Mouse (Mus musculus) forebrain, embryonic 15.5 days (tissue): ENCODE data around the gene Tssk2. TPM values are rescaled to one million over a fixed set of nuclear protein-coding genes. Genes with fewer than 3 reads are reported as not detected.
A peak's percentile ranks its signal among the peaks of the same experiment; 100 is the strongest.

Experiments used
- ATAC-seq: fragments of 200-750 bp; cut with Nextera tagmentation; replicated peaks from 2 replicates; pipeline ENCODE4 v1.8.0; 2017; ENCODE audit warnings: mild to moderate bottlenecking, moderate TSS enrichment, moderate library complexity
- H3K27ac ChIP-seq: fragments of 300-500 bp; sonication (generic); replicated peaks from 2 replicates; pipeline ENCODE4 v1.5.1; 2015; ENCODE audit warnings: mild to moderate bottlenecking, inconsistent platforms
- H3K27me3 ChIP-seq: fragments of 300-500 bp; sonication (generic); 2 replicates; pipeline ENCODE4 v1.6.1; 2015; ENCODE audit warnings: inconsistent platforms
- H3K36me3 ChIP-seq: fragments of 300-500 bp; sonication (generic); 2 replicates; pipeline ENCODE4 v1.6.1; 2015; ENCODE audit warnings: mild to moderate bottlenecking, inconsistent platforms
- H3K4me1 ChIP-seq: fragments of 300-500 bp; sonication (generic); 2 replicates; pipeline ENCODE4 v1.6.1; 2015; ENCODE audit warnings: inconsistent platforms
- H3K4me2 ChIP-seq: fragments of 300-500 bp; sonication (generic); replicated peaks from 2 replicates; pipeline ENCODE4 v1.6.1; 2015; ENCODE audit warnings: mild to moderate bottlenecking, inconsistent platforms
- H3K4me3 ChIP-seq: fragments of 300-500 bp; sonication (generic); 2 replicates; pipeline ENCODE4 v1.5.1; 2015; ENCODE audit warnings: mild to moderate bottlenecking, inconsistent platforms
- H3K9ac ChIP-seq: fragments of 300-500 bp; sonication (generic); replicated peaks from 2 replicates; pipeline ENCODE4 v1.6.1; 2015; ENCODE audit warnings: mild to moderate bottlenecking, inconsistent platforms
- H3K9me3 ChIP-seq: fragments of 300-500 bp; sonication (generic); 2 replicates; pipeline ENCODE4 v1.6.1; 2016; ENCODE audit warnings: inconsistent platforms
- WGBS: fragments of 180-500 bp; shearing (Covaris S2); methylation state at CpG from one replicate; pipeline ENCODE4 v1.1.7; 2015; ENCODE audit warnings: mixed read lengths; 5-methylcytosine and 5-hydroxymethylcytosine counted together
- polyA plus RNA-seq: library from polyadenylated mRNA; unstranded; fragments of >200 nt; fragmentation: Nextera tagmentation; extraction: Ambion mirVana; gene quantifications from 2 replicates; pipeline ENCODE4 v1.2.1, GENCODE M21; 2015

The Tssk2 gene
- polyA plus RNA-seq, 1 experiment from 2014 or later = not detected

GRCm38 (mm10) chr16:17933594-17934444 lies 35.4 kb downstream of the Tssk2 start:
- H3K9ac ChIP-seq = no peak overlapping the region
- WGBS = 75% methylated on average over 9 of the region's 9 CpGs

GRCm38 (mm10) chr16:17934445-17934910 lies 36.0 kb downstream of the Tssk2 start:
- WGBS = 70% methylated on average over 3 of the region's 3 CpGs
- H3K9ac ChIP-seq = no peak overlapping the region
- H3K4me1 ChIP-seq = 0 out of 2 replicates have a peak, but pooled peaks cover 8% of the 10 kb centered on the region
- no peak overlapping the region for H3K4me2 ChIP-seq
- H3K27ac ChIP-seq = no peak overlapping the region
- no peaks in the 10 kb centered on the region for H3K27me3 ChIP-seq
- no peaks in the 10 kb centered on the region for H3K36me3 ChIP-seq
- H3K9me3 ChIP-seq = no peaks in the 10 kb centered on the region
- no peak for ATAC-seq
- no peak overlapping the region for H3K4me3 ChIP-seq

More at GRCm38 (mm10) chr16:17933594-17934444, 35.4 kb downstream of the Tssk2 start:
- Histone ChIP-seq H3K4me1 (0 out of 2 replicates have a peak, but pooled peaks cover 4% of the 10 kb centered on the region), H3K27ac (no peak overlapping the region), H3K27me3 (no peaks in the 10 kb centered on the region), H3K36me3 (no peaks in the 10 kb centered on the region), H3K4me3 (no peak overlapping the region), H3K4me2 (no peak overlapping the region), H3K9me3 (no peaks in the 10 kb centered on the region)
- ATAC-seq = no peak

- no peaks in the 10 kb centered on the region for H3K27me3 ChIP-seq
- H3K4me1 ChIP-seq = 0 out of 2 replicates have a peak, but pooled peaks cover 8% of the 10 kb centered on the region
- H3K27ac ChIP-seq = no peak overlapping the region
- 88% methylated on average over 10 of the region's 10 CpGs for WGBS
- no peak overlapping the region for H3K4me3 ChIP-seq
- no peak for ATAC-seq
- no peaks in the 10 kb centered on the region for H3K9me3 ChIP-seq
- H3K4me2 ChIP-seq = no peak overlapping the region
- H3K36me3 ChIP-seq = no peaks in the 10 kb centered on the region
- H3K9ac ChIP-seq = no peak overlapping the region
These were observed 38.3 kb downstream of the Tssk2 start for GRCm38 (mm10) chr16:17936776-17937175.

- no peak overlapping the region for H3K27ac ChIP-seq
- WGBS = 78% methylated on average over 7 of the region's 7 CpGs
- ATAC-seq = no peak
These were observed 39.8 kb downstream of the Tssk2 start for GRCm38 (mm10) chr16:17938187-17938586.

DNA sequence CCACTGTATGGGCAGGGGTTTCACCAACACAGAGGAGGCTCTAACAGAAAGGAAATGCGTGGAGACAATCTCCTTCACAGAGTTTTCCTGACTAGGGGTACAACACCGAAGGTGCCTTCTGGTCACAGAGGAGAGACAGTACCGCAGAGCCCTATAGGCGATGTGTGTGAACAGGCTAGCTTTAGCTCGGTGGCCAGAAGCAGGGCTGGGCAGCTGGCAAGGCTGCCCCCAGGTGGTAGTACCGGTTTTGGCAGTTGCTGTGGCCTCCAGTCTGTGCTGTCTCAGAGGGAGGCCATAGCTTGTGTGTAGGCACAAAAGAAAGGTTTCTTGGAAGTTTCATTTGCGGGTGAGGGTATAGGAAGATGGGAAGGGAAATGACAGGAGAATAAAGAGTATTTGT lies 40.4 kb downstream of the Tssk2 start:
- H3K4me3 ChIP-seq = no peak overlapping the region
- 0 out of 2 replicates have a peak overlapping the region, but pooled peaks have one; percentile 9 for H3K27ac ChIP-seq
- H3K9me3 ChIP-seq = no peaks in the 10 kb centered on the region
- no peak overlapping the region for H3K9ac ChIP-seq
- peak; percentile 63 for ATAC-seq
- no peaks in the 10 kb centered on the region for H3K27me3 ChIP-seq
- 0 out of 2 replicates have a peak, but pooled peaks cover 8% of the 10 kb centered on the region for H3K4me1 ChIP-seq
- no peaks in the 10 kb centered on the region for H3K36me3 ChIP-seq
- no peak overlapping the region for H3K4me2 ChIP-seq
- 9% methylated on average over 7 of the region's 7 CpGs for WGBS

More at GRCm38 (mm10) chr16:17938187-17938586, 39.8 kb downstream of the Tssk2 start:
- Histone ChIP-seq H3K4me1 (0 out of 2 replicates have a peak, but pooled peaks cover 8% of the 10 kb centered on the region), H3K4me3 (no peak overlapping the region), H3K36me3 (no peaks in the 10 kb centered on the region), H3K9ac (no peak overlapping the region), H3K4me2 (no peak overlapping the region), H3K9me3 (no peaks in the 10 kb centered on the region), H3K27me3 (no peaks in the 10 kb centered on the region)

- Histone ChIP-seq H3K36me3 (no peaks in the 10 kb centered on the region), H3K4me2 (no peak overlapping the region), H3K27ac (0 out of 2 replicates have a peak overlapping the region, but pooled peaks have one; percentile 9), H3K4me3 (no peak overlapping the region), H3K9me3 (no peaks in the 10 kb centered on the region), H3K9ac (no peak overlapping the region), H3K27me3 (no peaks in the 10 kb centered on the region), H3K4me1 (0 out of 2 replicates have a peak, but pooled peaks cover 8% of the 10 kb centered on the region)
- 38% methylated on average over 9 of the region's 9 CpGs for WGBS
- no peak for ATAC-seq
These were observed 40.9 kb downstream of the Tssk2 start for GRCm38 (mm10) chr16:17939255-17939751.

GRCm38 (mm10) chr16:17943466-17943865 lies 45.0 kb downstream of the Tssk2 start:
- Histone ChIP-seq H3K4me3 (no peak overlapping the region), H3K27ac (no peak overlapping the region), H3K4me1 (0 out of 2 replicates have a peak, but pooled peaks cover 7% of the 10 kb centered on the region), H3K9me3 (no peaks in the 10 kb centered on the region), H3K9ac (no peak overlapping the region), H3K36me3 (no peaks in the 10 kb centered on the region), H3K4me2 (no peak overlapping the region), H3K27me3 (no peaks in the 10 kb centered on the region)
- ATAC-seq = no peak
- 66% methylated on average over 8 of the region's 8 CpGs for WGBS

DNA sequence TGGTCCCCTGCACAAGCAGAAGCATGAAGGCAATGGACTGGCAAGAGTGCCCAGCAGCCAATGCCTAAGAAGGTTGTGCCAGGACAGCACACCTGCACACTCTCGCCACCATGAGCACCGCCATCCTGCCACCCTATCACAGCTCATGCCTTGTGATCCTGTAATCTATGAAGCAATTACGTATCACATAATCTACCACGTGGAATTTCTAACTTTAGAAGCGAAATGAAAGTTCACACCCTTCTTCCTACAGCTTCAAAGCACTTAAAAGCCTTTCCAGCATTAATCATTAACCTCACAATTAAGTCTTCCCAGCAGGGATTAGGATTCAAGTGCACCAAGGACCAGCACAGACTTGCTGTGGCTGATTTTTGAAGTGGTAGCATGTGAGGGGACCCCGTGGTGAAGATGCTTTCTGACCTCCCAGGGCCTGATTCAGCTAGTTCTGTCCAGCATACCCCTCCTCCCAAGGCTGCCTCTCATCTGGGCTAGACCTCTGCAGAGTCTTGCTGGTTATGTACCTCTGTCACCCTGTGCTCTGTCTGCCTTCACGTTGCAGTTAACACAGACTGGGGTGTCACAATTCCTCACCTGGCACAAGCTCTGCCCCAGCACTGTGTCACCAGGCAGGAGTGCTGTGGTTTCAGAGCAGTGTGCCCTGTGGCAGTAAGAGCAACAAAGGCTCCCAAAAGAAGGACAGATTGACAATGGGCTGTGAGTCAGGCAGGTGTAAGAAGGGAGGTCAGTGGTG lies 46.8 kb downstream of the Tssk2 start:
- Histone ChIP-seq H3K9ac (no peak overlapping the region), H3K27me3 (no peaks in the 10 kb centered on the region), H3K27ac (no peak overlapping the region), H3K4me1 (no peaks in the 10 kb centered on the region), H3K9me3 (no peaks in the 10 kb centered on the region), H3K4me3 (no peak overlapping the region), H3K36me3 (no peaks in the 10 kb centered on the region), H3K4me2 (no peak overlapping the region)
- no peak for ATAC-seq
- 60% methylated on average over 7 of the region's 7 CpGs for WGBS

DNA sequence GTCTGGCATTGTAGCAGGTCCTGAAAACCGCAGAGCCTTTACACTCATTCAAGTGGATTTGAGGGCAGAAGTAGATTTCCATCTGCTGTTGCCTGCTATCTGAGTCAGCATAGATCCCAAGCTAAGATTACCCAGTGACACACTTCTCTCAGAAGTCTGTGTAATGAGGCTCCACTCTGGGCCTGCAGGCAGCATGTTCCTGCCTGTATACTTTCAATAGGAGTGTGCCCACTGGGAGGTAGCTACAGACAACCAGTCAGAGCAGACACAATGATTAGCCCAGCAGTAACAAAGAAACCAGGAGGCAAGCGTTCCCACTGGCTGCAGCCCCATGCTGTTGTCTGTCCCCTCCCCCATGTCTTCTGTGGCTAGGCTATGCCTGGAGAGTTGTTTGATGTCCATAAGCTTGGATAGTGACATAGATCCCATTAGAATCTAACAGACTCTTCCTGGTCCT lies 51.0 kb downstream of the Tssk2 start:
- no peaks in the 10 kb centered on the region for H3K27me3 ChIP-seq
- H3K27ac ChIP-seq = no peak overlapping the region
- H3K4me1 ChIP-seq = no peaks in the 10 kb centered on the region
- no peak overlapping the region for H3K4me2 ChIP-seq
- ATAC-seq = peak; percentile 48
- no peak overlapping the region for H3K4me3 ChIP-seq
- H3K36me3 ChIP-seq = no peaks in the 10 kb centered on the region
- no peak overlapping the region for H3K9ac ChIP-seq
- 14% methylated on average over 2 of the region's 2 CpGs for WGBS
- no peaks in the 10 kb centered on the region for H3K9me3 ChIP-seq
